Mouse (Mus musculus): ENCODE data around the gene Atp1a4. TPM values are rescaled to one million over a fixed set of nuclear protein-coding genes. Genes with fewer than 3 reads are reported as not detected.

Gene Atp1a4
- polyA plus RNA-seq, 2 experiments = 0.03 TPM; not detected in 1

DNA sequence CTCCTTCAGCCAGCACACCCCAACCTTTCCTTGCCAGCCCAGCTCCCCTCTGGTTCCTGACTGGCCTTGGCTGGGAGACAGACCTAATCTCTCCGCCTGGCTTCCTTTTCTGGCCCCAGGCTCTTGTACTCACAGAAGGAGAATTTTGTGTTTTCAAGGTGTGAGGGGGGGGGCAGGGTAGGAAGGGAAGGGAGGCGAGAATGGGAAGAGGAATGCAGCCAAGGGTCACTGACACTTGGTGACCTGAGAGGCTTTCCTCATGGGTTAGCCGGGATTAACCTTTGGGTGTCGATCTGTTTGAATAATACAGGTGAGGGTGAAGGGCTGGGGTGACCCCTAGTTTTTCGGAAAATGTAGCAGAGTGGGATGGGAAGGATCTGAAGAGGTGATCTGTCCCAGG lies 15.9 kb upstream of the Atp1a4 start:
- Histone ChIP-seq H3K27ac (replicated peaks; ENCODE audit: low read depth, low read length) (no peak overlapping the region), H3K27me3 (ENCODE audit: control insufficient read depth, insufficient read depth, low read length) (no peaks in the 10 kb centered on the region), H3K4me1 (ENCODE audit: control insufficient read depth, insufficient read depth, low read length) (no peaks in the 10 kb centered on the region), H3K36me3 (ENCODE audit: control insufficient read depth, insufficient read depth, low read length) (no peaks in the 10 kb centered on the region), H3K9me3 (ENCODE audit: control insufficient read depth, low read length) (no peaks in the 10 kb centered on the region), H3K9ac (ENCODE audit: low read depth, low read length, severe bottlenecking) (no peak overlapping the region), H3K4me2 (replicated peaks; ENCODE audit: low read depth, low read length, severe bottlenecking) (no peak overlapping the region), H3K4me3 (replicated peaks; ENCODE audit: low read length) (no peak overlapping the region)
- DNase-seq (ENCODE audit: low spot score) = no peak
- 51% methylated on average over 5 of the region's 5 CpGs for WGBS
- ATAC-seq (ENCODE audit: low FRiP score, low read depth) = no peak
- no peak for TF ChIP-seq POLR2A (IDR thresholded peaks at IDR 0.05; ENCODE audit: borderline replicate concordance, extremely low read depth, insufficient read depth, insufficient read length)

DNA sequence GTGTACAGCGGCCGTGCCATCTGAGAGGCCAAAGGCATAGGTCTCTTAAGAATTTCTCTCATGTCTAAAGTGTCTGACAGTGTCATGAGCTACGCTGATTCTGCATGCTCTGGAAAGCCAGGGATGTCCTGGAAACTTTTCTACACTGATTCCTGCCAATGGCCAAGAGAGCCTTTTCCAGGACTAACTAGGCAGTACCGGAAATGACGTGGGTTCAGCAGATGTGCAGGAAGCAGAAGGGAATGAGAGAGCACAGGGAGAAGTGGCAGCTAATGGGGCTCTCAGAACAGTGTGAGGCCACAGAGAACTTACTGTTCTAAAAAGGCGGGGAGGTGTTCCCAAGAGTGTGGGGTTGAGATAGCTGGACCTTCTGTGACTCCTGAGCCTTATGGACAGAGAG lies 15.2 kb upstream of the Atp1a4 start:
- 81% methylated on average over 6 of the region's 6 CpGs for WGBS
- no peak for DNase-seq (ENCODE audit: low spot score)
- Histone ChIP-seq H3K4me2 (replicated peaks; ENCODE audit: low read depth, low read length, severe bottlenecking) (no peak overlapping the region), H3K36me3 (ENCODE audit: control insufficient read depth, insufficient read depth, low read length) (no peaks in the 10 kb centered on the region), H3K27me3 (ENCODE audit: control insufficient read depth, insufficient read depth, low read length) (no peaks in the 10 kb centered on the region), H3K27ac (replicated peaks; ENCODE audit: low read depth, low read length) (no peak overlapping the region), H3K4me1 (ENCODE audit: control insufficient read depth, insufficient read depth, low read length) (no peaks in the 10 kb centered on the region), H3K9me3 (ENCODE audit: control insufficient read depth, low read length) (no peaks in the 10 kb centered on the region), H3K4me3 (replicated peaks; ENCODE audit: low read length) (no peak overlapping the region), H3K9ac (ENCODE audit: low read depth, low read length, severe bottlenecking) (no peak overlapping the region)
- TF ChIP-seq POLR2A (IDR thresholded peaks at IDR 0.05; ENCODE audit: borderline replicate concordance, extremely low read depth, insufficient read depth, insufficient read length) = no peak
- no peak for ATAC-seq (ENCODE audit: low FRiP score, low read depth)

GRCm38 (mm10) chr1:172271765-172272164 lies 13.6 kb upstream of the Atp1a4 start:
- ATAC-seq (ENCODE audit: low FRiP score, low read depth) (no peak; the same call in 1 of the 2 replicates), DNase-seq (ENCODE audit: low spot score) (no peak)
- no peak for TF ChIP-seq POLR2A (IDR thresholded peaks at IDR 0.05; ENCODE audit: borderline replicate concordance, extremely low read depth, insufficient read depth, insufficient read length)
- Histone ChIP-seq H3K9me3 (ENCODE audit: control insufficient read depth, low read length) (no peaks in the 10 kb centered on the region), H3K36me3 (ENCODE audit: control insufficient read depth, insufficient read depth, low read length) (no peaks in the 10 kb centered on the region), H3K27me3 (ENCODE audit: control insufficient read depth, insufficient read depth, low read length) (no peaks in the 10 kb centered on the region), H3K4me2 (replicated peaks; ENCODE audit: low read depth, low read length, severe bottlenecking) (no peak overlapping the region), H3K9ac (ENCODE audit: low read depth, low read length, severe bottlenecking) (no peak overlapping the region), H3K4me1 (ENCODE audit: control insufficient read depth, insufficient read depth, low read length) (no peaks in the 10 kb centered on the region), H3K4me3 (replicated peaks; ENCODE audit: low read length) (no peak overlapping the region), H3K27ac (replicated peaks; ENCODE audit: low read depth, low read length) (no peak overlapping the region)
- 66% methylated on average over 10 of the region's 10 CpGs for WGBS

DNA sequence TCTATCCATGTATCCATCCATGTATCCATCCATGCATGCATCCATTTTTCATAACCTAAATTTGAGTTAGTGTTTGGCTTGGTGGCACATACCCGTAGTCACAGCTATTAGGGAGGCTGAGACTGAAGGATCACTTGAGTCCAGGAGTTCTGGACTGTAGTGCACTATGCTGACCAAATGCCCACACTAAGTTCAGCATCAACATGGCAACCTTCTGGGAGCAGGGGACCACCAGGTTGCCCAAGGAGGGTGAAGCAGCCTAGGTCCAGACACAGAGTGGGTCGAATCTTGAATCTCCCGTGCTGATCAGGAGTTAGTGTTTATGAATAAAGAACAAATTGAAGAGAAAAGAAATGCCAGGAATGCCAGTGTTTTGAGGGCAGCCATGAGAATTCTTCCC lies 13.0 kb upstream of the Atp1a4 start:
- WGBS = 85% methylated on average over 3 of the region's 3 CpGs
- Histone ChIP-seq H3K27ac (replicated peaks; ENCODE audit: low read depth, low read length) (no peak overlapping the region), H3K4me2 (replicated peaks; ENCODE audit: low read depth, low read length, severe bottlenecking) (no peak overlapping the region), H3K27me3 (ENCODE audit: control insufficient read depth, insufficient read depth, low read length) (no peaks in the 10 kb centered on the region), H3K36me3 (ENCODE audit: control insufficient read depth, insufficient read depth, low read length) (no peaks in the 10 kb centered on the region), H3K9me3 (ENCODE audit: control insufficient read depth, low read length) (no peaks in the 10 kb centered on the region), H3K4me3 (replicated peaks; ENCODE audit: low read length) (no peak overlapping the region), H3K4me1 (ENCODE audit: control insufficient read depth, insufficient read depth, low read length) (no peaks in the 10 kb centered on the region), H3K9ac (ENCODE audit: low read depth, low read length, severe bottlenecking) (no peak overlapping the region)
- ATAC-seq (ENCODE audit: low FRiP score, low read depth) (no peak), DNase-seq (ENCODE audit: low spot score) (no peak)
- no peak for TF ChIP-seq POLR2A (IDR thresholded peaks at IDR 0.05; ENCODE audit: borderline replicate concordance, extremely low read depth, insufficient read depth, insufficient read length)

GRCm38 (mm10) chr1:172261477-172262078 lies 3.4 kb upstream of the Atp1a4 start, which contains the start of gene Igsf8:
Igsf8 (plus strand) TSS chr1:172261641.
- no peaks in the 10 kb centered on the region for H3K4me1 ChIP-seq (ENCODE audit: control insufficient read depth, insufficient read depth, low read length)
- no peak for ATAC-seq (ENCODE audit: low FRiP score, low read depth)
- H3K9me3 ChIP-seq (ENCODE audit: control insufficient read depth, low read length) = no peaks in the 10 kb centered on the region
- no peaks in the 10 kb centered on the region for H3K36me3 ChIP-seq (ENCODE audit: control insufficient read depth, insufficient read depth, low read length)
- H3K27ac ChIP-seq (replicated peaks; ENCODE audit: low read depth, low read length) = no peak within 1 kb of the TSS
- 72% methylated on average over 8 of the region's 8 CpGs for WGBS
- H3K4me3 ChIP-seq (replicated peaks; ENCODE audit: low read length) = no peak within 1 kb of the TSS
- H3K27me3 ChIP-seq (ENCODE audit: control insufficient read depth, insufficient read depth, low read length) = no peaks in the 10 kb centered on the region
- DNase-seq (ENCODE audit: low spot score) = no peak
- TF ChIP-seq POLR2A (IDR thresholded peaks at IDR 0.05; ENCODE audit: borderline replicate concordance, extremely low read depth, insufficient read depth, insufficient read length) = no peak
- no peak within 1 kb of the TSS for H3K4me2 ChIP-seq (replicated peaks; ENCODE audit: low read depth, low read length, severe bottlenecking)
- no peak within 1 kb of the TSS for H3K9ac ChIP-seq (ENCODE audit: low read depth, low read length, severe bottlenecking)

All from limb, embryonic 14.5 days (tissue).